Mouse (Mus musculus) lung, postnatal 0 days (tissue): ENCODE measurements at regions not wholly inside any gene's neighbourhood (a gene's known extent, or its start where the extent isn't known, plus 50 kb on each side); places are given as distances from the start of the nearest gene placed in this dataset.

Experiments
- CTCF ChIP-seq: IDR thresholded peaks from 2 replicates; pipeline ENCODE4 v1.5.1; 2016; ENCODE audit warnings: antibody characterized with exemption, mild to moderate bottlenecking
- EP300 ChIP-seq: IDR thresholded peaks from 2 replicates; pipeline ENCODE4 v1.6.1; 2016; ENCODE audit warnings: antibody characterized with exemption, mild to moderate bottlenecking, control low read depth

GRCm38 (mm10) chr13:81852309-81852978 lies 69.6 kb downstream of the Cetn3 start:
- no peak for TF ChIP-seq CTCF
- TF ChIP-seq EP300, result no peak
